Mouse (Mus musculus): ENCODE results near the gene Tgfbr3. TPM values are rescaled to one million over a fixed set of nuclear protein-coding genes. Genes with fewer than 3 reads are reported as not detected.
A peak's percentile ranks its signal among the peaks of the same experiment; 100 is the strongest.

The Tgfbr3 gene
- polyA plus RNA-seq, 1 experiment from 2014 or later = 7.8 TPM

DNA sequence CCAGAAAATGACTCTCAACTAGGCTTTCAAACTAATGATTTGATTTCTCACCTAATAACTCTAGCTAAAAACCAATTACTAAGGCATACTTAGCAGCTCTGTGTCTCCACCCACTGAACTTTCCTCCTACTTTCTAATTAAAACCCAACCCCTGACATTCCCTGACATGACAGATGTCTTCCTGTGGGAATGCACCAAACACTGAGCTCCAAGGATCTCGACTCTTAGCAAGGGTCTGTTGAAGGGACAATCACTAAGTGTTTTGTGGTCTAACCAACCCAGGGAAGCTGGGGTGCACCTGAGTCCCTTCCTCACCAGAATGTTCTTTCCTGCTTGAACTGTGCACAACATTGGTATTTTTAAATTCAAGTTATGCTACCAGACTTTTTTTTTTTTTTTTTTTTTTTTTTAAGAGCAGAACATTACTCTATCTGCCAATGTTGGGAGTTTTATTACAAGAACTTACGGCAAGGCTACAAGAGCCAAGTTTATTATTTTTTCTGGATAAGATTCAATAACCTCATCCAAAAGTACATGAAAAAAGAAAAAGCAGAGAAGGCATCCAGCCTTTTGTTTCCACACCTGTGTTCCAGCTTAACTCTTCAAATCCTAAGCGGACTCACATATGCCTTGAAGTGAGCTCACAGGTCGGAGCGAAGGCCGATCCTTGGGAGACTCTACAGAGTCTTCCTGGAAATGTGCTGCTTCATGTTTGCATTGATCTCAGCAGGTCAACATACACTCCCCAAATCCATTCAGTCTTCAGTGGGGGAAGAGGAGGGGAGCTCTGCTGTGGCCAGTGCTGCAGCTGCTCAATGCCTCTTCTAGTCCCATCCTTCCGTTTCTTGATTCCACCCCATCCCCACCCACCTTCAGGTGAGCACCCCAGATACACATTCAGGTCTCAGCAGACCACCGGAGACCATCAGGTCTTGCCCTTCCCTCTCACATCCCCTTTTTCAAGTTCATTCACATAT lies 129.2 kb downstream of the Tgfbr3 start:
- WGBS = 89% methylated on average over 8 of the region's 8 CpGs
- H3K4me1 ChIP-seq (ENCODE audit: control insufficient read depth, insufficient read depth, low read length) = peaks cover 4% of the 10 kb centered on the region

DNA sequence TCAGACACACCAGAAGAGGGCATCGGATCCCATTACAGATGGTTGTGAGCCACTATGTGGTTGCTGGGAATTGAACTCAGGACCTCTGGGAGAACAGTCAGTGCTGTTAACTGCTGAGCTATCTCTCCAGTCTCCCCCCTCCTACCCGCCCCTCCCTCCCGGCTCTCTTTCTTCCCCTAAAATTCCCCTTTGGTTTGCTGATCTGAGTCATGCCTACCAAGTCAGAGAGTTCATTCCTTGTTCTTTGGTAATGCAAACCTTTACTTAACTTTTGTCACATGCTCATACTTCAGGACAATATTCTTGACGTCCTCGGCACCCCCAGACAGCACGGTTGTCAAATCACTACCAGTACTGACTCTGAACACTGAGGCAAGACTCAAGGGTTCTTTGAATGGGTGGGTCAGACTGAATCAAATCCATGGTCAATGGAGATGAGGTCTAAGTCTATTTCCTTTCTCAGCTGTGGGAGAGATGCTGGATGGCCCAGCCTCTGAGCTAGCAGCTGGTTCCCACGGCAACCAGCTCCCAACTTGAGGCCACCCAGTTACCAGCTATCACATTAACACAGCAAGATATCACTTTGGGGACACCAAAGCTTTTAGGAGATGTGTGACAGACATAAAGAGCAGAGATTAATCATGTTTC lies 130.8 kb downstream of the Tgfbr3 start:
- Histone ChIP-seq H3K4me1 (ENCODE audit: control insufficient read depth, insufficient read depth, low read length) (peaks cover 4% of the 10 kb centered on the region), H3K4me2 (no peak overlapping the region), H3K27me3 (ENCODE audit: control insufficient read depth, insufficient read depth, low read length) (no peaks in the 10 kb centered on the region), H3K4me3 (ENCODE audit: low read depth, low read length) (no peak overlapping the region), H3K9ac (ENCODE audit: low read length) (no peak overlapping the region), H3K36me3 (ENCODE audit: control insufficient read depth, insufficient read depth, low read length) (no peaks in the 10 kb centered on the region), H3K27ac (ENCODE audit: low read depth, low read length) (no peak overlapping the region), H3K9me3 (ENCODE audit: control insufficient read depth, low read length) (no peaks in the 10 kb centered on the region)
- DNase-seq (ENCODE audit: low spot score, missing footprints) (peak; percentile 72), ATAC-seq (ENCODE audit: low FRiP score) (peak; percentile 55)
- WGBS = 76% methylated on average over 7 of the region's 7 CpGs

More for the DNA sequence above, 129.2 kb downstream of the Tgfbr3 start:
- Histone ChIP-seq H3K9ac (ENCODE audit: low read length) (no peak overlapping the region), H3K4me2 (no peak overlapping the region), H3K36me3 (ENCODE audit: control insufficient read depth, insufficient read depth, low read length) (no peaks in the 10 kb centered on the region), H3K4me3 (ENCODE audit: low read depth, low read length) (no peak overlapping the region), H3K27ac (ENCODE audit: low read depth, low read length) (no peak overlapping the region), H3K9me3 (ENCODE audit: control insufficient read depth, low read length) (no peaks in the 10 kb centered on the region), H3K27me3 (ENCODE audit: control insufficient read depth, insufficient read depth, low read length) (no peaks in the 10 kb centered on the region)
- DNase-seq (ENCODE audit: low spot score, missing footprints) = peak; percentile 41
- no peak for ATAC-seq (ENCODE audit: low FRiP score)

DNA sequence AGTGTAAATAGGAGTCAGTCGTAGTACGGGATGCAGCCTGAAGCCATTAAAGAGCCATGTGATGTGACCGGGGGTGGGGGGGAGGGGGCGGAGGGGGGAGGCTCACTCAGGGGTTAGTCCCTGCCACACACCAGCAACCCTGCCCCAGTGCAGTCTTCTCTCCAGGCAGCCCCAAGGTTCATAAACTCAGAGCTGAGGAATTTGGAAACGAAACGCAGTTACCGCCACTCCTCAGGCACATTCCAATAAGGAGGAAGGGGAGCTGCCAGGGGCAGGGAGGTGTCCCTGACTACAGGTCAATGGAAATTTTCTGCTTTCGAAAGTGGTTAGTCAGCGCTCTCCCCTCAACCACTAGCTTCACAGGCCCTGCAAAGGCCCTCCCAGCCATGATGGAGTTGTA lies 132.0 kb downstream of the Tgfbr3 start:
- H3K36me3 ChIP-seq (ENCODE audit: control insufficient read depth, insufficient read depth, low read length) = no peaks in the 10 kb centered on the region
- H3K9me3 ChIP-seq (ENCODE audit: control insufficient read depth, low read length) = no peaks in the 10 kb centered on the region
- no peaks in the 10 kb centered on the region for H3K27me3 ChIP-seq (ENCODE audit: control insufficient read depth, insufficient read depth, low read length)
- H3K27ac ChIP-seq (ENCODE audit: low read depth, low read length) = no peak overlapping the region
- WGBS = 60% methylated on average over 9 of the region's 9 CpGs
- ATAC-seq (ENCODE audit: low FRiP score) (no peak), DNase-seq (ENCODE audit: low spot score, missing footprints) (peak; percentile 68)
- H3K4me1 ChIP-seq (ENCODE audit: control insufficient read depth, insufficient read depth, low read length) = peaks cover 4% of the 10 kb centered on the region
- no peak overlapping the region for H3K4me3 ChIP-seq (ENCODE audit: low read depth, low read length)
- no peak overlapping the region for H3K4me2 ChIP-seq
- H3K9ac ChIP-seq (ENCODE audit: low read length) = no peak overlapping the region

DNA sequence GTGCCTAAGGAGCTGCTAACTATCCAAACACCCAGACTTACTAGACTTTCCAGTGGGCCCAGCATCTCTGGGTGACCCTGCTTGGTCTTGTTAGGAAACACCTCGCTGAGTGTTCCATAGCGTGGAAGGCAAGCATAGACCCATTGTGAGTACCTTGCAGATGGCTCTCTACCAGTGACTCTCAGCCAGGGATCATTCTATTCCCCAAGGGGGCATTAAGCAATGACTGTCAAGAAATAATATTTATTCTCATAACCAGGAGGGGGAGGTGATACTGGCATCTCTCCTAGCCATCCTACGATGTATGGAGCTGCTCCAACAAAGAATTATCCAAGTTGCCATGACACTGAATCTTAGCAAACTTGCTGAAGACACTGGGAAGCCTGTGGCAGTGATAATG lies 133.3 kb downstream of the Tgfbr3 start:
- no peak overlapping the region for H3K27ac ChIP-seq (ENCODE audit: low read depth, low read length)

DNA sequence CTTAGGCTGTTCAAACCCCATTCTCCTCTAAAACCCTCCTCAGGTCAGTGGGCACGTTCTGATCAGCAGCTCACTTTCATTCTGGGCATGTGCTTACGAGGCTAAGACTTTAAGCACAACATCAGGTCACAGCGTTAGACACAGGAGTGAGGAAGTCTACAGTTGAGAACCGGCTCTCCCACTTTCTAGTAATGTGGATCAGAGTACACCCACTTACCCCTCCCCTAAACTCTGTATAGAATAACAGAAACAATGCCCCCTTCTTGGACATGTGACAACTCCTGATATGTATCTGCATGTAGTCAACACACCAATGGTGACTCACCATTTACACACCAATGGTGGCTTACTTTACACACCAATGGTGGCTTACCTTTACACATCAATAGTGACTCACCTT lies 136.4 kb downstream of the Tgfbr3 start:
- Histone ChIP-seq H3K27me3 (ENCODE audit: control insufficient read depth, insufficient read depth, low read length) (no peaks in the 10 kb centered on the region), H3K4me2 (no peak overlapping the region), H3K9me3 (ENCODE audit: control insufficient read depth, low read length) (no peaks in the 10 kb centered on the region), H3K4me3 (ENCODE audit: low read depth, low read length) (no peak overlapping the region), H3K27ac (ENCODE audit: low read depth, low read length) (no peak overlapping the region), H3K9ac (ENCODE audit: low read length) (no peak overlapping the region), H3K36me3 (ENCODE audit: control insufficient read depth, insufficient read depth, low read length) (no peaks in the 10 kb centered on the region), H3K4me1 (ENCODE audit: control insufficient read depth, insufficient read depth, low read length) (peaks cover 16% of the 10 kb centered on the region)
- ATAC-seq (ENCODE audit: low FRiP score) = no peak
- WGBS = 85% methylated on average over 4 of the region's 4 CpGs
- DNase-seq (ENCODE audit: low spot score, missing footprints) = no peak

More for the DNA sequence above, 133.3 kb downstream of the Tgfbr3 start:
- DNase-seq (ENCODE audit: low spot score, missing footprints) = no peak
- no peak for ATAC-seq (ENCODE audit: low FRiP score)
- Histone ChIP-seq H3K4me1 (ENCODE audit: control insufficient read depth, insufficient read depth, low read length) (peaks cover 6% of the 10 kb centered on the region), H3K27me3 (ENCODE audit: control insufficient read depth, insufficient read depth, low read length) (no peaks in the 10 kb centered on the region), H3K9me3 (ENCODE audit: control insufficient read depth, low read length) (no peaks in the 10 kb centered on the region), H3K4me2 (no peak overlapping the region), H3K36me3 (ENCODE audit: control insufficient read depth, insufficient read depth, low read length) (no peaks in the 10 kb centered on the region), H3K9ac (ENCODE audit: low read length) (no peak overlapping the region), H3K4me3 (ENCODE audit: low read depth, low read length) (no peak overlapping the region)
- WGBS = 96% methylated on average over 3 of the region's 3 CpGs

DNA sequence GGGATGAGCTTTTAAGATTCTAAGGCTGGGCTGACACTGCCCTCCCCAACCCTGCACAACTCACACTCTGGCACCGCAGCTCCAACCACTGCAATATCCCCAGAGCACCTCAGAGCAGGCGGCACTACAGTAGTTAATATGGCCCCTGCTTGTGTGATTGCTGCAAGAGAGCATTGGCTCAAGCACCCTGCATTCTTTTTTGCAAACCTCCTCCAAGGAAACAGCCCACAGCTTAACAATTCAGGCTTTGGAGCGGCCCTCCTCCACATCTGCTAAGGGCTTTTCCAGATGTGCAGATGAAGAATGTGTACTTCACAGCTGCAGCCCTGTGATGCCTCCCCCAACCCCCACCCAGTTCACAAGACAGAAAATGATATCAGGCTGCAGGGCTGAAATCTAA lies 138.1 kb downstream of the Tgfbr3 start:
- WGBS = 63% methylated on average over 3 of the region's 3 CpGs
- Histone ChIP-seq H3K27me3 (ENCODE audit: control insufficient read depth, insufficient read depth, low read length) (no peaks in the 10 kb centered on the region), H3K27ac (ENCODE audit: low read depth, low read length) (no peak overlapping the region), H3K9me3 (ENCODE audit: control insufficient read depth, low read length) (no peaks in the 10 kb centered on the region), H3K36me3 (ENCODE audit: control insufficient read depth, insufficient read depth, low read length) (no peaks in the 10 kb centered on the region), H3K9ac (ENCODE audit: low read length) (no peak overlapping the region), H3K4me2 (no peak overlapping the region), H3K4me1 (ENCODE audit: control insufficient read depth, insufficient read depth, low read length) (peaks cover 19% of the 10 kb centered on the region), H3K4me3 (ENCODE audit: low read depth, low read length) (no peak overlapping the region)
- ATAC-seq (ENCODE audit: low FRiP score) (no peak), DNase-seq (ENCODE audit: low spot score, missing footprints) (no peak)

DNA sequence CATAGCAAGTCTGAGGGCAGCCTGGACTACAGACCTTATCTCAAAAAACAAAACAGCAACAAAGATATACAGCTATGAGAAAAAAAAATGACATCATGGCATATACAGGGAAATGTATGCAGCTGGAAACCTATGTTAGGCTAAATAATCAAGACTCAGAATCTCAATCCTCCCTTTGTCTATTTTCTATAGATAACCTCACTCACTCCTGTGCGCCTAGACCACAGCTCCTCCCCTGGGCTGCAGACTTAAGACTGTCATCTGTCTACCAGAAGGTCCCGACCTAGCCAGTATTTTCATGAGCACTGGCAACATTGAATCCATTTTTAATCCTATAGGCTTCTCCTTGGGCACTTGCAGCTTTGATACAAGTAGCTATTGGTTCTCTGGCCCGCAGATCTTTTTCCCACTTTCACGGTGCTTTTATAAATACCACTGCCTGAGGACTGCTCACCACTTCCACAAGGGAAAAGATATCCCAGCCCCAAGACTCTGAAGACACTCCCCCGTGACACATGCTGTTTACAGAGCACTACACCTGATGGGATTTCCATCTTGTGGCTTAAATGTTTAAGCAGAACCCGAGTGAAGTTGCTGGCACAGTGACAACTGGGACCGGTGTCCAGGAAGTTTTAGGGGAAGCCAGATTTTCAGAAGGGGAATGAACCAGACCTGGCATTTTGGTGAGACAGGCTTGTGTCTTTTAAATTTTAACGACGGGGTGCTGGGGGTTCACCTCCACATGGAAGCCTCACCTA lies 138.7 kb downstream of the Tgfbr3 start:
- WGBS = 58% methylated on average over 9 of the region's 9 CpGs
- H3K4me3 ChIP-seq (ENCODE audit: low read depth, low read length) = no peak overlapping the region
- no peaks in the 10 kb centered on the region for H3K27me3 ChIP-seq (ENCODE audit: control insufficient read depth, insufficient read depth, low read length)
- H3K9me3 ChIP-seq (ENCODE audit: control insufficient read depth, low read length) = no peaks in the 10 kb centered on the region
- peaks cover 19% of the 10 kb centered on the region for H3K4me1 ChIP-seq (ENCODE audit: control insufficient read depth, insufficient read depth, low read length)
- DNase-seq (ENCODE audit: low spot score, missing footprints) (no peak), ATAC-seq (ENCODE audit: low FRiP score) (no peak)
- H3K9ac ChIP-seq (ENCODE audit: low read length) = no peak overlapping the region
- no peaks in the 10 kb centered on the region for H3K36me3 ChIP-seq (ENCODE audit: control insufficient read depth, insufficient read depth, low read length)
- no peak overlapping the region for H3K4me2 ChIP-seq
- no peak overlapping the region for H3K27ac ChIP-seq (ENCODE audit: low read depth, low read length)

DNA sequence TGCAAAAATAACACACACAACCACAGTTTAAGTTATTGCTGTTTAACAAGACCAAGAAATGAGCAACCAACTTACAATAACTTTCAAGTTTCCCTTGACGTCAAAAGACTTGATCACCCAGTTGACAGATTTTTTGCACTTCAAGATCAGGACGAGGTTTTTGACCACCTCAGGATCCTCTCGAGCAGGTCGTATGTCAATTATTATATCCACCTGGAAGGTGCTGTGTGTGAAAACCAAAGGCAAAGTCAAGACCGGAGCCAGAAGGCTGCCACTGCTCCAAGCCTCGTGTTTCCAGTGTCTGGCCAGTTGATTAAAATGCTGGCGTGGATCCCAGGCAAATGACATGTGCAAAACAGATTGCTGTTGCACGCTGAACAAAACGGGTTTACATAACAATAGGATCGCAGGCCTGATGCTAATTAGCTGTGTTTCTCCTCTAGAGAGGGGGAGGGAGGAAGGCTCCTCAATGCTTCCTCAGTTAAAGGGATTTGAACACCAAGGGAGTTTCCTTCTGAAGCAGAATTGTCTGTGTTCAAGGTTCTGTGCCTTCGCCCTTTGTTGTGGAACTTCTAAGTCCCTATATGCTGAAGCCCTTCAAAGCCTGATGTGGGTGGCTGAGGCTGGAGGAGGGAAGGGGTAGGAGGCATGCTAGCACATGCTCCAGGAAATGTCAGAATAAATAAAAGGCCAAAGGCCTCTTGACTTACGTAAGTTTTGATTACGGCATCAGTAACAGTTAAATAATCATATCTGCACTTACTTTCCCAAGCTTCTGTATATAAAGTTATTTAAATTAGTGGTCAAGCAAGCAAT lies 141.3 kb downstream of the Tgfbr3 start:
- Histone ChIP-seq H3K27me3 (ENCODE audit: control insufficient read depth, insufficient read depth, low read length) (no peaks in the 10 kb centered on the region; the same call in 1 of the 2 replicates), H3K9ac (ENCODE audit: low read length) (no peak overlapping the region), H3K4me3 (ENCODE audit: low read depth, low read length) (no peak overlapping the region), H3K27ac (ENCODE audit: low read depth, low read length) (0 out of 2 replicates have a peak overlapping the region, but pooled peaks have one; percentile 6), H3K36me3 (ENCODE audit: control insufficient read depth, insufficient read depth, low read length) (no peaks in the 10 kb centered on the region), H3K9me3 (ENCODE audit: control insufficient read depth, low read length) (no peaks in the 10 kb centered on the region), H3K4me1 (ENCODE audit: control insufficient read depth, insufficient read depth, low read length) (peaks cover 37% of the 10 kb centered on the region), H3K4me2 (no peak overlapping the region)
- DNase-seq (ENCODE audit: low spot score, missing footprints) (peak; percentile 92), ATAC-seq (ENCODE audit: low FRiP score) (peak; percentile 87)
- WGBS = 17% methylated on average over 13 of the region's 13 CpGs
